Mouse (Mus musculus): Measurements from ENCODE around the gene Swt1. TPM values are rescaled to one million over a fixed set of nuclear protein-coding genes. Genes with fewer than 3 reads are reported as not detected.

Gene Swt1
- total RNA-seq, 2 experiments from 2014 or later, result 9.8 to 12.2 TPM

GRCm38 (mm10) chr1:151329601-151330000 lies 98.7 kb downstream of the Swt1 start:
- no peak for DNase-seq (ENCODE audit: low spot score)
- intact Hi-C loops (cut with DNase I), result no loop called here

GRCm38 (mm10) chr1:151328341-151329097 lies 99.7 kb downstream of the Swt1 start:
- no peak for DNase-seq (ENCODE audit: low spot score)
- intact Hi-C loops (cut with DNase I), result no loop called here

GRCm38 (mm10) chr1:151325328-151325727 lies 102.9 kb downstream of the Swt1 start:
- DNase-seq (ENCODE audit: low spot score), result no peak
- intact Hi-C loops (cut with DNase I), result no loop called here

- no peak for DNase-seq (ENCODE audit: low spot score)
- intact Hi-C loops (cut with DNase I), result no loop called here
Measured at GRCm38 (mm10) chr1:151320408-151320807, 107.8 kb downstream of the Swt1 start.

- intact Hi-C loops (cut with DNase I), result no loop called here
- DNase-seq (ENCODE audit: low spot score), result no peak
Measured at GRCm38 (mm10) chr1:151319267-151319666, 109.0 kb downstream of the Swt1 start.

Small RNA genes within 50 kb of the gene (microRNA-seq; reads per million reads assigned to microRNA genes)
- gene Mir7682, result 0.83 reads per million

Other genes starting within 250 kb of the Swt1 start
- gene Gm47985, start 245.9 kb downstream of the Swt1 start, total RNA-seq (2021), result 1 to 10 TPM in 1 of 2 experiments, under 1 TPM in 1; 0.26 to 1.1 TPM
- gene Gm8947, start 236.1 kb downstream of the Swt1 start, total RNA-seq (2021), result not detected
- gene Gm47995, start 230.0 kb downstream of the Swt1 start, total RNA-seq (2021), result not detected
- gene 3110040M04Rik, start 224.3 kb downstream of the Swt1 start, total RNA-seq (2021), result not detected
- gene Gm47996, start 218.3 kb downstream of the Swt1 start, total RNA-seq (2021), result not detected
- 100 to 1,000 TPM; 516 to 557 TPM for gene Ivns1abp, start 84.0 kb downstream of the Swt1 start, total RNA-seq (2021)
- gene Trmt1l, start 87 bp upstream of the Swt1 start, total RNA-seq (2021), result 10 to 100 TPM; 21.4 to 22.2 TPM
- 10 to 100 TPM; 15.6 to 18.3 TPM for gene Rnf2, start 72.5 kb upstream of the Swt1 start, total RNA-seq (2021)
- 10 to 100 TPM; 12.9 to 19.3 TPM for gene Fam129a, start 142.7 kb upstream of the Swt1 start, total RNA-seq (2021)

All from heart, postnatal 25 days (tissue).